Mouse (Mus musculus) testis, adult 2 months (tissue): ENCODE measurements around the gene Tpk1. TPM values are rescaled to one million over a fixed set of nuclear protein-coding genes. Genes with fewer than 3 reads are reported as not detected.

ENCODE experiments used
- H3K27ac ChIP-seq: fragments of 200-500 bp; 2 replicates; pipeline ENCODE4 v1.5.1; 2012; ENCODE audit warnings: low read depth, low read length; ENCODE audit not compliant: control insufficient read depth, insufficient read depth
- H3K27me3 ChIP-seq: fragments of 200-500 bp; 2 replicates; pipeline ENCODE4 v1.6.1; 2012; ENCODE audit warnings: mild to moderate bottlenecking, low read length, moderate library complexity; ENCODE audit not compliant: control insufficient read depth, insufficient read depth
- H3K36me3 ChIP-seq: fragments of 200-500 bp; 2 replicates; pipeline ENCODE4 v1.6.1; 2012; ENCODE audit warnings: mild to moderate bottlenecking, low read length; ENCODE audit not compliant: control insufficient read depth, insufficient read depth
- H3K4me1 ChIP-seq: fragments of 200-500 bp; 2 replicates; pipeline ENCODE4 v1.6.1; 2012; ENCODE audit warnings: low read length; ENCODE audit not compliant: control insufficient read depth, insufficient read depth
- H3K4me3 ChIP-seq: fragments of 200-500 bp; 2 replicates; pipeline ENCODE4 v1.5.1; 2012; ENCODE audit warnings: low read depth, mild to moderate bottlenecking, low read length, moderate library complexity, mixed read lengths; ENCODE audit not compliant: control insufficient read depth
- CTCF ChIP-seq: fragments of 200-500 bp; IDR thresholded peaks from 2 replicates; pipeline ENCODE4 v1.5.1; 2012; ENCODE audit warnings: low read depth, mild to moderate bottlenecking, inconsistent platforms, low read length, moderate library complexity; ENCODE audit not compliant: control insufficient read depth, insufficient read depth, insufficient replicate concordance
- POLR2A ChIP-seq: fragments of 200-500 bp; IDR thresholded peaks from 2 replicates; pipeline ENCODE4 v1.6.1; 2012; ENCODE audit warnings: low read depth, mild to moderate bottlenecking, inconsistent platforms, low read length, moderate library complexity; ENCODE audit not compliant: control insufficient read depth
- polyA plus RNA-seq: library from polyadenylated mRNA; depleted of rRNA; stranded (reverse); fragments of >200 nt; gene quantifications from 2 replicates; pipeline ENCODE4 v1.2.3, GENCODE M21; 2012

Tpk1 gene
- polyA plus RNA-seq, 1 experiment, result 1.7 TPM

DNA sequence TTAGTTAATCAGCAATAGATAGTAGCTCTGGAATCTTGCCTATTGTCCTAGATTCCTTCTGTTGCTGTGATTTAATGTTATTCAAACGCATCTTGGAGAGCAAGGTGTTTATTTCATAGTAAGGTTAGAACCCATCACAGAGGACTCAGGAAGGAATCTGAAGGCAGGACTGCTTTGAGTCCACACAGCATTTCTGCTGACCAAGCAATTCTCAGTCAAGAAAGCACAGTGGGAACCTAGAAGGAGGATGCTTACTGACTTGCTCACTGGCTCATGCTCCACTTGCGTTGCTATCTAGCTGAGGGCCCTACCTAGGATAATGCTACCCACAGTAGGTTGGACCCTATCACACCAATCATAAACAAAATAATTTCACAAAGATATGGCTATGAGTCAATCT, 130.6 kb downstream of the Tpk1 start:
- Histone ChIP-seq H3K4me3 (no peak overlapping the region), H3K27me3 (no peaks in the 10 kb centered on the region), H3K36me3 (no peaks in the 10 kb centered on the region), H3K27ac (no peak overlapping the region), H3K4me1 (no peaks in the 10 kb centered on the region)
- TF ChIP-seq POLR2A, result no peak
- TF ChIP-seq CTCF, result no peak

DNA sequence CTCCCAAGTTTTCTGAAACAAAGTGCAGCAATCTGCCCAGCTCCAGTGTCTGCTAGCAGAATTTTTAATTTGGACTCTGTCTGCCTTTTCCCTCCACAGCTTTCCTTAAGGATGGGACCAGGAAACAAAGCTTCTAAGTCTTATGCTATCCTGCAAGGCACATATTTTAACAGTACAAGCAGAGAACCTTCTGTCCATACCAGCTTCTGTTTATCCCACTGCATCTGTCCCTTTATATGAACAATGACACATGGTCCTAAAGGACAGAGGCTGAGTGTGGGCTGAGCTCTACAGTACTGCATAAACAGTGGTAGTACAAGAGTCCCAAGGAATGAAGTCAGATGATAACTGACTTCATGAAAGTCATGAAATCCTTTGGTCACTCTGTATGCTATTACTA, 132.8 kb downstream of the Tpk1 start:
- TF ChIP-seq POLR2A (no peak), CTCF (no peak)
- Histone ChIP-seq H3K36me3 (no peaks in the 10 kb centered on the region), H3K27me3 (no peaks in the 10 kb centered on the region), H3K27ac (no peak overlapping the region), H3K4me1 (no peaks in the 10 kb centered on the region), H3K4me3 (no peak overlapping the region)

DNA sequence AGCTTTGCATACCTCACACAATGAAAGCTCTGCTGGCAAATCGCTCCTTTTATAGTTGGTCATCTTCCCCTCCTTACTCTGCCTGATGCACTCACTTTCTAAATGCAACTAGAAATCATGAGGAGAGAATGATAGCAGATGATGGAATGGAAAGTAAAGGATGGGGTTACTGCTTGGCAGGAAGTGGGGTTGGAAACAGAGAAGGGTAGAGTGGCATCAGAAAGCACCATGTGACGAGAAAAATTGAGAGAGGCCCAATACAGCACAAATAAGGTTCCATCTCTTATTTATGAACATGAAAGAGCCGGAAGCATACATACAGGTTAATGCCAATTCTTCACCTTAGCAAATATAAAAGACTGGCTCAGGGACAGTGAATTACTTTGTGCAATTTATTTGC, 133.3 kb downstream of the Tpk1 start:
- Histone ChIP-seq H3K4me1 (no peaks in the 10 kb centered on the region), H3K27ac (no peak overlapping the region), H3K4me3 (no peak overlapping the region), H3K27me3 (no peaks in the 10 kb centered on the region), H3K36me3 (no peaks in the 10 kb centered on the region)
- TF ChIP-seq CTCF, result no peak
- TF ChIP-seq POLR2A, result no peak

DNA sequence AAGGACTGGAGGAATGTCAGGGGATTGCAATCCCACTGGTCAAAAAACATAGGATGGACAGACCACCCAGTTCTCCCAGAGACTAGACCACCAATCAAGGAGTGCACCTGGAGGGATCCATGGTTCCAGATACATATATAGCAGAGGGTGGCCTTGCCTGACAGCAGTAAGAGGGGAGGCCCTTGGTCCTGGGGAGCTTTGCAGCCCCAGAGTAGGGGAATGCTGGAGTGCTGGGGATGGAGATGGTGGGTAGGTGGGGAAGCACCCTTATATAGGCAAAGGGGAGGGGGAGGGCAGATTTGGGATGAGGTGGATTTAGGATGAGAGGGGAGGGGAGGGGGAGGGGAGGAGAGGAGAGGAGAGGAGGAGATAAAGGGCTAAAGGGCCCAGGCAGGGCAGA, 134.1 kb downstream of the Tpk1 start:
- Histone ChIP-seq H3K4me1 (no peaks in the 10 kb centered on the region), H3K36me3 (no peaks in the 10 kb centered on the region), H3K27me3 (no peaks in the 10 kb centered on the region), H3K4me3 (no peak overlapping the region), H3K27ac (no peak overlapping the region)
- TF ChIP-seq CTCF, result no peak
- TF ChIP-seq POLR2A, result no peak

DNA sequence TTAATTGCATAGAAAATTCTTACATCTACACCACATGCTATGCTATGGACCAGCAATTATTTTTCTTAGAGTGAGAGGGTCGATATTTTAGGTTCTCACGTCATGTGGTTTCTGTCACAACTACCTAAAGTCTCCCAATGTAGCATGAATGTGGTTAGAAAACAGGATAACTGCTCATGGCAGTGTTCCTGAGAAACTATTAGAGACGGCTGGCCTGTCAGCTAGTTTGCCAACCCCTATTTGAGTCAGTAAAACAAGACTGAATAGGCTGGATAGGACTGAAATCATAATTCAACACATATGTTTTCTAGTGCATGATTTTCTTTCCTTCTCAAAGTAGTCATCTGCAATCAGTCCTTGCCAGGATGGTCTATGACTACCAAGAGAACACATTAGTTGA, 137.1 kb downstream of the Tpk1 start:
- Histone ChIP-seq H3K27me3 (no peaks in the 10 kb centered on the region), H3K4me1 (no peaks in the 10 kb centered on the region), H3K27ac (no peak overlapping the region), H3K4me3 (no peak overlapping the region), H3K36me3 (no peaks in the 10 kb centered on the region)
- TF ChIP-seq POLR2A (no peak), CTCF (no peak)

DNA sequence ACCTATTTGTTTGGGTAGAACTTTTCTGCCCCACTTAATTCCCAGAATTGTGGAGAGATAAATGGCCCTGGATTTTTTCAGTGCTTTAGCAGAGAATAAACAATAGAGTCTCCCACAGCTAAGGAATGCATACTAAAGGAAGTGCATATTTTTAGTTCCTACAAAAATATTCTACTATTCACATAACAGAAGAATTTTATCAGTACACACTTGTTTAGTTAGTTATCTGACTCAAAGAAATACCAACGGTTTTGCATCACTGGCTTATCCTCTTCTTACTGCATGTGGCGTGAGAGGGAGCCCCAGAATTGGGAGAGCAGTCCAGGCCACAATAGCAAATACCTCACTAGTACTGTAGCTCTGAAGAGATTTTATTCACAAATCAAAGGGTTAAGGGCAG, 141.1 kb downstream of the Tpk1 start:
- no peaks in the 10 kb centered on the region for H3K27me3 ChIP-seq

DNA sequence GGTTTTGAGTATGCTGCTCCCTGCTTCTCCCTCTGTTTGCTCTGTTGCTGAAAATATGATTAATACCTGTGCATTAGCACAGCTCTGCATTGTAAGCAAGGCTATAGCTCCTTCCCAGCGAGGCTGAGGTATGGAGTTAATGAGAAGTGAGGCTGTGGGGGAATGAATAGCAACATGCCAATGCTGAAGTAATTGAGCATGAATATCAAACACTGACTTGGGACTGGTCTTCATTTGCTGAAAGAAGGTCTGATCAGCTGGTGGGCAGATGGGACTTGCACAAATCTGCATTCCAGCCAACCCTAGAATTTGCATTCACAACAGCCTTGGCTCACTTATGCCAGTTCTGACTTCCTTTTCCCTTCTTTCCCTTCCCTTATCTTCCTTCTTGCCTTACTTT, 144.0 kb downstream of the Tpk1 start:
- no peaks in the 10 kb centered on the region for H3K27me3 ChIP-seq
- H3K4me1 ChIP-seq, result no peaks in the 10 kb centered on the region
- no peak overlapping the region for H3K4me3 ChIP-seq
- TF ChIP-seq POLR2A (no peak), CTCF (no peak)
- no peaks in the 10 kb centered on the region for H3K36me3 ChIP-seq
- no peak overlapping the region for H3K27ac ChIP-seq

More for the DNA sequence above, 141.1 kb downstream of the Tpk1 start:
- TF ChIP-seq CTCF, result no peak
- TF ChIP-seq POLR2A, result no peak
- Histone ChIP-seq H3K27ac (no peak overlapping the region), H3K4me3 (no peak overlapping the region), H3K36me3 (no peaks in the 10 kb centered on the region), H3K4me1 (no peaks in the 10 kb centered on the region)

DNA sequence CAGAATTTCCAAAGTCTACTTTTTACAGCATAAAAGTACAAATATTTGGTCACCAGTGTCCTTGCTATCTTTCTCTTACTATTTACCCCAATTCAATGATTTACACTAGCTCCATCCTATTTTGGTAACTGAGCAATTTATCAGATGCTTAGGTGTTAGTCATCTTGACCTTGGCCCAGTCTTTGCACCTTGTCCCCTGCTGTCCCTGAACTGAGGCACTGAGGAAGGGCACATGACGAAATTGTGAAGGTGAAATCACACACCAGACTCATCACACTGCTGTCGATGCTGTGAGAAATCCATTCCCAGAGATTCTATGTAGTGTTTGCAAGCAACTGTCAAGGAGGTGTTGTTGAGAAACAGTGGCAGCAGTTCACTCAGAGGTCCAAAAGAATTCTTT, 145.9 kb downstream of the Tpk1 start:
- TF ChIP-seq POLR2A (no peak), CTCF (no peak)
- Histone ChIP-seq H3K36me3 (no peaks in the 10 kb centered on the region), H3K27ac (no peak overlapping the region), H3K4me3 (no peak overlapping the region), H3K4me1 (no peaks in the 10 kb centered on the region), H3K27me3 (no peaks in the 10 kb centered on the region)
